Mouse (Mus musculus): ENCODE data around the gene Nbeal2. TPM values are rescaled to one million over a fixed set of nuclear protein-coding genes. Genes with fewer than 3 reads are reported as not detected.
"Not testable (repeated sequence)": the region's sequence is repeated elsewhere in the genome, so short reads cannot be mapped to it uniquely, and the experiment has no call there.

The Nbeal2 gene
- polyA plus RNA-seq, 1 experiment from 2014 or later, result 10.9 TPM

DNA sequence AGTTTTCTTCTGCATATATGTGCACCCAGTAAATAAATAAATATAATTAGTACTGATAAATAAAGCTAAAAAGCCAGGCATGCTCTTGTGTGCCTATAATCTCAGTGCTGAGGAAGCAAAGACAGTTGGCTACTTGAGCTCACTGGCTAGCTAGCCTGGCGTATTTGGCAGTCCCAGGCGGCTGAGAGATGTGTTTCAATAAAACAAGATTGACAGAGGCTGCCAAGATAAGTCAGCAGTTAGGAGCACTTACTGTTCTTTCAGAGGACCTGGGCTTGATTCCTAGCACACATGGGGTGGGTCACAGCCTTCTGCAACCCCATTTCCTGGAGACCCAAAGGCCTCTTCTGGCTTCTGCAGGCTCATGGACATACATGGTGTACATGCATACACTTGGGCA lies 33.9 kb upstream of the Nbeal2 start:
- H3K36me3 ChIP-seq (ENCODE audit: control insufficient read depth, insufficient read depth, low read length), result no peaks in the 10 kb centered on the region
- H3K4me1 ChIP-seq (ENCODE audit: control insufficient read depth, insufficient read depth, low read length), result peaks cover 34% of the 10 kb centered on the region
- H3K27ac ChIP-seq (ENCODE audit: low read length), result no peak overlapping the region
- no peaks in the 10 kb centered on the region for H3K27me3 ChIP-seq (ENCODE audit: control insufficient read depth, insufficient read depth, low read length)
- no peaks in the 10 kb centered on the region for H3K9me3 ChIP-seq (replicated peaks; ENCODE audit: control insufficient read depth, low read length)
- no peak overlapping the region for H3K4me2 ChIP-seq (ENCODE audit: low read depth, low read length)
- no peak for ATAC-seq (ENCODE audit: insufficient read depth, low FRiP score)
- no peak overlapping the region for H3K9ac ChIP-seq (ENCODE audit: low read length)
- H3K4me3 ChIP-seq (replicated peaks; ENCODE audit: low read length), result no peak overlapping the region
- WGBS, result 87% methylated on average over 2 of the region's 2 CpGs

DNA sequence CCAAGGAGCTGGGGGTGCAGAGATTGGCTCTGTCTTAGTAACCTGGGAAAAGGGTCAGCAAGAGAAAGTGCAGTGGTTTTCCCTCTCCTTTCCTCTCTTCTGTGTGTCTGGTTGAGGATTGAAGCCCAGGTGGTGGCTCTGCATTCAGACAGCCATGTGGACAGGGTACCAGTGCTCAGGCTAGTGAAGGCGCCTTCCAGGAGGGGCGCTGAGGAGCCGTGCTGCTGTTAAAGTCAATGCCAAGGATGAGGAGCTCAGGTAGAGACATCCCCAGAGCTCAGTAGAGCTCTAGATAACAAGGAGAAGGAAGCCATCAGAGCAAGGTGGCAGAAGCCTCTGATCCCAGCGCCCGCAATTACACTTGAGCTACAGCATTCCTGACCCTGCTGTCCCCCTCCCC lies 33.1 kb upstream of the Nbeal2 start:
- no peak for ATAC-seq (ENCODE audit: insufficient read depth, low FRiP score)
- no peak overlapping the region for H3K4me3 ChIP-seq (replicated peaks; ENCODE audit: low read length)
- H3K9ac ChIP-seq (ENCODE audit: low read length), result no peak overlapping the region
- WGBS, result 69% methylated on average over 5 of the region's 5 CpGs
- peak overlapping the region; percentile 98 for H3K27ac ChIP-seq (ENCODE audit: low read length)
- no peaks in the 10 kb centered on the region for H3K36me3 ChIP-seq (ENCODE audit: control insufficient read depth, insufficient read depth, low read length)
- H3K9me3 ChIP-seq (replicated peaks; ENCODE audit: control insufficient read depth, low read length), result no peaks in the 10 kb centered on the region
- H3K4me2 ChIP-seq (ENCODE audit: low read depth, low read length), result no peak overlapping the region
- H3K27me3 ChIP-seq (ENCODE audit: control insufficient read depth, insufficient read depth, low read length), result no peaks in the 10 kb centered on the region
- H3K4me1 ChIP-seq (ENCODE audit: control insufficient read depth, insufficient read depth, low read length), result peaks cover 34% of the 10 kb centered on the region

DNA sequence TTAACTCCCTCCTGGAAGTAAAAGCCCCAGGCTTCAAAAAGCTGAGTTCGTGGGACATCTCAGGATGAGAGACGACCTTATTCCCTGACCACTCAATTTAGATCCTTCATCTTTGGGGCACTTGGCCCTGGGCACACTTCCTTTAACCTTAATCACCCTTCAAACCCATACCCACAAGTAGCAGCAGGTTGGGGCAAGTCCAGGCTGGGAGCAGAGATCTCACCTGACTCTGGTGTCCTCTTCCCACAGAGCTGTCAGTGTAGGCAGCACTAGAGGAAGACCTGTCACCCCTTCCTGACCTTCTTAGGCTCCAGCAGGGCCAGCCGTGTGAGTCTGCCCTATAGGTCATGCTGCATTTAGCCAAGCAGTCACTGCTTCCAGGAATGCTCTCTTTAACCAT lies 32.5 kb upstream of the Nbeal2 start:
- peak overlapping the region; percentile 98 for H3K27ac ChIP-seq (ENCODE audit: low read length)
- no peak overlapping the region for H3K4me3 ChIP-seq (replicated peaks; ENCODE audit: low read length)
- WGBS, result 52% methylated on average over 3 of the region's 3 CpGs
- H3K9ac ChIP-seq (ENCODE audit: low read length), result no peak overlapping the region
- no peaks in the 10 kb centered on the region for H3K27me3 ChIP-seq (ENCODE audit: control insufficient read depth, insufficient read depth, low read length)
- ATAC-seq (ENCODE audit: insufficient read depth, low FRiP score), result no peak
- no peak overlapping the region for H3K4me2 ChIP-seq (ENCODE audit: low read depth, low read length)
- H3K4me1 ChIP-seq (ENCODE audit: control insufficient read depth, insufficient read depth, low read length), result peaks cover 34% of the 10 kb centered on the region
- no peaks in the 10 kb centered on the region for H3K9me3 ChIP-seq (replicated peaks; ENCODE audit: control insufficient read depth, low read length)
- H3K36me3 ChIP-seq (ENCODE audit: control insufficient read depth, insufficient read depth, low read length), result no peaks in the 10 kb centered on the region

DNA sequence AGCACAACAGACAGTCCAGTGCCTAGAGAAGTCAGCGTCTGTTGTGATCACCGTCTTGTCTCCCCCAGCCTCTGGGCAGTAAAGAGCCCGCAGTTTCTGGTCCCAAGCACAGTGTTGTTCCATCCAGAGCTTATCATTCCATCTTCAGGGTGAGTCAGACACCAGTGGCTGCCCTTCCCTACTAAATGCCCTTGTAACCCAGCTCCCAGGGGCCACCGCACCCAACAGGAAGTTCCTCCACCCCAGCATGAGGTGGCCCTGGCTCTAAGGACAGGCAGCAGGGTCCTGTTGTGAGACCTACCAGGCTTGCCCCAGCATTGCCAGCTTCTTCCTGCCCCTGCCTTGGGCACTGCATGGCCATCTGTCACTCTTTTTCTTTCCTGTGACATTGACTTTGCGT lies 31.6 kb upstream of the Nbeal2 start:
- H3K27me3 ChIP-seq (ENCODE audit: control insufficient read depth, insufficient read depth, low read length), result no peaks in the 10 kb centered on the region
- no peak overlapping the region for H3K4me2 ChIP-seq (ENCODE audit: low read depth, low read length)
- H3K36me3 ChIP-seq (ENCODE audit: control insufficient read depth, insufficient read depth, low read length), result no peaks in the 10 kb centered on the region
- no peaks in the 10 kb centered on the region for H3K9me3 ChIP-seq (replicated peaks; ENCODE audit: control insufficient read depth, low read length)
- H3K4me1 ChIP-seq (ENCODE audit: control insufficient read depth, insufficient read depth, low read length), result peaks cover 34% of the 10 kb centered on the region
- H3K4me3 ChIP-seq (replicated peaks; ENCODE audit: low read length), result no peak overlapping the region
- H3K27ac ChIP-seq (ENCODE audit: low read length), result peak overlapping the region; percentile 98
- peak overlapping the region; percentile 48; the same call in 1 of the 2 replicates for H3K9ac ChIP-seq (ENCODE audit: low read length)
- 61% methylated on average over 5 of the region's 5 CpGs for WGBS
- peak; percentile 35; the same call in 1 of the 2 replicates for ATAC-seq (ENCODE audit: insufficient read depth, low FRiP score)

DNA sequence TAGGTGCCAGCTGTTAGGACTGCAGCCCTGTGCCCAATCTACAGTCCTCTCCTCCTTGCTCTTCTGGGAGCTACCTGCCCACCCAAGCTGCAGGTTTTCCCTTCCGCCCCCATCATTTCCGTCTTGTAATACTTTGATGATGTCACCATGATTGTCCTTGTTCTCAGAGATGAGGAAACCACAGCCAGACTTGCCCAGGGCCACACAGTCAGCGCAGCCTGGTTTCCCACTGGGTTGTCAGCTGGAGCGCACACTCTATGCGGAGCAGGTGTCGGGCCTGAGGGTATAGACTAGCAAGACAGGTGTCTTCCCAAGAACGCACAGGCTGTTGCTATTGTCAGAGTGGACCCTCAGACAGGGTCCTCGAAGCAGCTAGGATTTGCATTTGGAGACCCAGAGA lies 31.2 kb upstream of the Nbeal2 start:
- H3K36me3 ChIP-seq (ENCODE audit: control insufficient read depth, insufficient read depth, low read length), result no peaks in the 10 kb centered on the region
- H3K27me3 ChIP-seq (ENCODE audit: control insufficient read depth, insufficient read depth, low read length), result no peaks in the 10 kb centered on the region
- H3K9ac ChIP-seq (ENCODE audit: low read length), result peak overlapping the region; percentile 58; the same call in 1 of the 2 replicates
- H3K4me1 ChIP-seq (ENCODE audit: control insufficient read depth, insufficient read depth, low read length), result peaks cover 34% of the 10 kb centered on the region
- no peaks in the 10 kb centered on the region for H3K9me3 ChIP-seq (replicated peaks; ENCODE audit: control insufficient read depth, low read length)
- H3K4me2 ChIP-seq (ENCODE audit: low read depth, low read length), result 0 out of 2 replicates have a peak overlapping the region, but pooled peaks have one; percentile 31
- WGBS, result 79% methylated on average over 8 of the region's 8 CpGs
- peak overlapping the region; percentile 98 for H3K27ac ChIP-seq (ENCODE audit: low read length)
- no peak for ATAC-seq (ENCODE audit: insufficient read depth, low FRiP score)
- no peak overlapping the region for H3K4me3 ChIP-seq (replicated peaks; ENCODE audit: low read length)

DNA sequence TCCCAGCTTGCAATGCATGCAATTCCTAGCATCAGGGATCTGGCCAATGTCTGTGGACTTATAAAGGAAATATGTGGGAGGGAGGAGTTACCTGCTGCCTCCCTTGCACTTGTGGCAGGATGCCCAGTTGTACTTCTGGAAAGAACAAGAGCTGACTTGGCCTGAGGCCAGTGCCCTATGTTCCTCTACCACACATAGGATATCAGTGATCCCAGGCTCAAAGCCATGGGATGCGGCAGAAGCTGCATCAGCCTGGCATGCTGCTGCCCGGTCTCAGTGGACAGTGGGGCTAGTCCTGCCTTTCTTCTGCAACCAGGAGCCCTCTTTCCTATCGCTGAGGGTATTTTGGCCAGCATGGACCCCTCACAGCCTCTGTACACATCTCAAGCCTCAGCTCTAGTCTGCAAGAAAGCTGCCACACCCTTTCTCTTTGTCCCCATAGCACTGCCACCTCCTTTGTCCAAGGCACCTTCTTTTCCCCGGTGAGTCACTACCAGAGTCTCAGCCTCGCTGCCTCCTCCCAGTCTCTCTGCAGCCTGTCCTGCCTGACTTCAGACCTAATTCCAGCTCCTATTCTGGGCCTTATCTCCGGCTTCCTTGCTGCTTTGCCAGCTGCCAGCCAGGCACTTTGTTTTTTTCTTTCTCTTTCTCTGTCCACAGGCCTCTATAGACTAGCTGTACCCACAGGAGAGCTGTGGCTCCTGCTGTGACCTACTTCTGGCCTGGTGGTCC lies 30.3 kb upstream of the Nbeal2 start:
- ATAC-seq (ENCODE audit: insufficient read depth, low FRiP score), result peak; percentile 78
- peak overlapping the region; percentile 98 for H3K27ac ChIP-seq (ENCODE audit: low read length)
- peaks cover 32% of the 10 kb centered on the region for H3K4me1 ChIP-seq (ENCODE audit: control insufficient read depth, insufficient read depth, low read length)
- H3K9ac ChIP-seq (ENCODE audit: low read length), result peak overlapping the region; percentile 58
- H3K9me3 ChIP-seq (replicated peaks; ENCODE audit: control insufficient read depth, low read length), result no peaks in the 10 kb centered on the region
- WGBS, result 48% methylated on average over 6 of the region's 6 CpGs
- H3K36me3 ChIP-seq (ENCODE audit: control insufficient read depth, insufficient read depth, low read length), result no peaks in the 10 kb centered on the region
- H3K4me3 ChIP-seq (replicated peaks; ENCODE audit: low read length), result no peak overlapping the region
- no peaks in the 10 kb centered on the region for H3K27me3 ChIP-seq (ENCODE audit: control insufficient read depth, insufficient read depth, low read length)
- peak overlapping the region; percentile 31; the same call in 1 of the 2 replicates for H3K4me2 ChIP-seq (ENCODE audit: low read depth, low read length)

DNA sequence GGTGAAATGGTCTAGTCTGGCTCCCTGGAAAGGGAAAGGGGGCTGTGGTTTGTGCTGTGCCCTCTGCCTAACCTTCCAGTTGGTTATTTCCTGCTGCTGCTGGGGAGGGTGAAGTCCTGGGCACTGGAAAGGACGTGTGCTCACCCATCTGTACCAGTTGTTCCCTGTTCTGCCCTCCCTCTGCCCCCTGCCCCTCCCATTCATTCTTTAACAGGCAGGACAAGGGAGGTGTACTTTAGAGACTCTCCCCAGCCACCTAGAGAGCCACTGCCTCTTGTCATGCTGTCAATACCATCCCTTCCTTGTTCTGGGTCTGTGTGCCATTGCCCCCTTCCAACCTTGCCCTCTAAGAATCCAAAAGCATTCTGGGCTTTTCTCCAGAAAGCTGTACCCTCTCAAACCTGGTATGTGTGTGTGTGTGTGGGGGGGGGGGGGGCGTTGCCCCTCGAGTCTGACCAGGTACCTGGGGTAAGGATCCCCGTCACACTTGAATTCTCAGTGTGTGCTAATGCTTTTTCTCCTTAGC lies 29.7 kb upstream of the Nbeal2 start:
- peak; percentile 74 for ATAC-seq (ENCODE audit: insufficient read depth, low FRiP score)
- H3K4me1 ChIP-seq (ENCODE audit: control insufficient read depth, insufficient read depth, low read length), result peaks cover 32% of the 10 kb centered on the region
- H3K4me3 ChIP-seq (replicated peaks; ENCODE audit: low read length), result 0 out of 2 replicates have a peak overlapping the region, but pooled peaks have one; percentile 0
- H3K27ac ChIP-seq (ENCODE audit: low read length), result peak overlapping the region; percentile 98
- no peaks in the 10 kb centered on the region for H3K36me3 ChIP-seq (ENCODE audit: control insufficient read depth, insufficient read depth, low read length)
- H3K27me3 ChIP-seq (ENCODE audit: control insufficient read depth, insufficient read depth, low read length), result no peaks in the 10 kb centered on the region
- peak overlapping the region; percentile 31 for H3K4me2 ChIP-seq (ENCODE audit: low read depth, low read length)
- H3K9ac ChIP-seq (ENCODE audit: low read length), result peak overlapping the region; percentile 52
- no peaks in the 10 kb centered on the region for H3K9me3 ChIP-seq (replicated peaks; ENCODE audit: control insufficient read depth, low read length)
- 52% methylated on average over 4 of the region's 4 CpGs for WGBS

DNA sequence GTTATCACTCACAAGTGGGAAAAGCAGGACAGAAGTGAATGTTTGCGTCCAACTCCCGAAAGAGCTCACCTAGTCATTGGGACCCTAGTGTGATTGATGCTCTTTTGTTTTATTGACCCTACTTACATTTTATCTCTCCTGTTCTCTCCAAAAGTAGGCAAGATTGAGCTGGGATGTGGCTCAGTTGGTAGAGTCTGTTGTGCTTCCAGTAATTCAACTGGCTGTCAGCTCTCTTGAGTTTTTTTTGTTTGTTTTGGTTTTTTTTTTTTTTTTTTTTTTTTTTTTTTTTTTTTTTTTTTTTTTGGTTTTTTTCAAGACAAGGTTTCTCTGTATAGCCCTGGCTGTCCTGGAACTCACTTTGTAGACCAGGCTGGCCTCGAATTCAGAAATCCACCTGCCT lies 28.7 kb upstream of the Nbeal2 start:
- peak overlapping the region; percentile 98 for H3K27ac ChIP-seq (ENCODE audit: low read length)
- WGBS, result 72% methylated on average over 3 of the region's 3 CpGs
- H3K27me3 ChIP-seq (ENCODE audit: control insufficient read depth, insufficient read depth, low read length); H3K9me3 ChIP-seq (replicated peaks; ENCODE audit: control insufficient read depth, low read length); ATAC-seq (ENCODE audit: insufficient read depth, low FRiP score); H3K4me2 ChIP-seq (ENCODE audit: low read depth, low read length); H3K9ac ChIP-seq (ENCODE audit: low read length); H3K36me3 ChIP-seq (ENCODE audit: control insufficient read depth, insufficient read depth, low read length); H3K4me3 ChIP-seq (replicated peaks; ENCODE audit: low read length): not testable (repeated sequence)
- H3K4me1 ChIP-seq (ENCODE audit: control insufficient read depth, insufficient read depth, low read length), result peaks cover 35% of the 10 kb centered on the region

DNA sequence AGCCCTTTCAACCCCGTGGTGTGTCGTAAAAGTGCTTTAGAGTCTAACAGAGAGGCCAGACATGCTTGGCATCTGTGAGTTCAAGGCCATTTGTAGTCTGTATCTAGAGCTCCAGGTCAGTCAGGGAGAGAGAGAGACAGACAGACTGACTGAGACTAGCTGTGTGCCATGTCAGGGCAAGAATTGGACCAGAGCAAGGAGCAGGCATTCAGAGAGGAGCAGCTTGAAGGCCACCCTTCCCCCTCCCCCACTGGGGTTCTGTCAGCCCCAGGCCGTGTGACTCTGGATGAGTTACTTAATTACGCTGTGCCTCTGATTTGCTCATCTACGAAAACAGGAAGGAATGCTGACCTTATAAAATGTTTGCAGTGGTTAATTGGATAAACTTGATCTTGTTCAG lies 28.3 kb upstream of the Nbeal2 start:
- no peaks in the 10 kb centered on the region for H3K36me3 ChIP-seq (ENCODE audit: control insufficient read depth, insufficient read depth, low read length)
- no peak overlapping the region for H3K9ac ChIP-seq (ENCODE audit: low read length)
- no peak overlapping the region for H3K4me2 ChIP-seq (ENCODE audit: low read depth, low read length)
- no peaks in the 10 kb centered on the region for H3K9me3 ChIP-seq (replicated peaks; ENCODE audit: control insufficient read depth, low read length)
- H3K4me3 ChIP-seq (replicated peaks; ENCODE audit: low read length), result no peak overlapping the region
- peak overlapping the region; percentile 1; the same call in 1 of the 2 replicates for H3K27ac ChIP-seq (ENCODE audit: low read length)
- no peaks in the 10 kb centered on the region for H3K27me3 ChIP-seq (ENCODE audit: control insufficient read depth, insufficient read depth, low read length)
- ATAC-seq (ENCODE audit: insufficient read depth, low FRiP score), result no peak
- WGBS, result 61% methylated on average over 5 of the region's 5 CpGs
- H3K4me1 ChIP-seq (ENCODE audit: control insufficient read depth, insufficient read depth, low read length), result peaks cover 36% of the 10 kb centered on the region

Data from stomach, embryonic 16.5 days (tissue).